Mouse (Mus musculus) kidney, embryonic 16.5 days (tissue): ENCODE results near the gene 1700025G04Rik. TPM values are rescaled to one million over a fixed set of nuclear protein-coding genes. Genes with fewer than 3 reads are reported as not detected.

ENCODE experiments used
- ATAC-seq: fragments of 200-750 bp; cut with Nextera tagmentation; 2 replicates; pipeline ENCODE4 v1.8.0; 2017; ENCODE audit warnings: moderate TSS enrichment; ENCODE audit not compliant: low FRiP score, low TSS enrichment
- H3K27ac ChIP-seq: fragments of 300-500 bp; sonication (generic); 2 replicates; pipeline ENCODE4 v1.5.1; 2014; ENCODE audit warnings: low read length
- H3K27me3 ChIP-seq: fragments of 300-500 bp; sonication (generic); 2 replicates; pipeline ENCODE4 v1.6.1; 2014; ENCODE audit warnings: low read length, control low read depth, mixed read lengths; ENCODE audit not compliant: insufficient read depth
- H3K36me3 ChIP-seq: fragments of 300-500 bp; sonication (generic); 2 replicates; pipeline ENCODE4 v1.6.1; 2014; ENCODE audit warnings: low read length, control low read depth, mixed read lengths; ENCODE audit not compliant: insufficient read depth
- H3K4me1 ChIP-seq: fragments of 300-500 bp; sonication (generic); 2 replicates; pipeline ENCODE4 v1.6.1; 2014; ENCODE audit warnings: low read length, control low read depth, mixed read lengths; ENCODE audit not compliant: insufficient read depth
- H3K4me2 ChIP-seq: fragments of 300-500 bp; sonication (generic); replicated peaks from 2 replicates; pipeline ENCODE4 v1.6.1; 2014; ENCODE audit warnings: low read depth, low read length
- H3K4me3 ChIP-seq: fragments of 300-500 bp; sonication (generic); 2 replicates; pipeline ENCODE4 v1.5.1; 2014; ENCODE audit warnings: mild to moderate bottlenecking, low read length
- H3K9ac ChIP-seq: fragments of 300-500 bp; sonication (generic); replicated peaks from 2 replicates; pipeline ENCODE4 v1.6.1; 2014; ENCODE audit warnings: low read length
- H3K9me3 ChIP-seq: fragments of 300-500 bp; sonication (generic); 2 replicates; pipeline ENCODE4 v1.6.1; 2016; ENCODE audit warnings: low read length, control low read depth
- WGBS: fragments of 180-500 bp; shearing (Covaris S2); extraction: QIAGEN DNeasy Blood & Tissue Kit; methylation state at CpG from one replicate; pipeline ENCODE4 v1.1.7; 2014; 5-methylcytosine and 5-hydroxymethylcytosine counted together
- polyA plus RNA-seq: library from polyadenylated mRNA; unstranded; fragments of >200 nt; fragmentation: Nextera tagmentation; extraction: Ambion mirVana; gene quantifications from 2 replicates; pipeline ENCODE4 v1.2.1, GENCODE M21; 2015

Gene 1700025G04Rik
- polyA plus RNA-seq, 1 experiment from 2014 or later, result 15.4 TPM

DNA sequence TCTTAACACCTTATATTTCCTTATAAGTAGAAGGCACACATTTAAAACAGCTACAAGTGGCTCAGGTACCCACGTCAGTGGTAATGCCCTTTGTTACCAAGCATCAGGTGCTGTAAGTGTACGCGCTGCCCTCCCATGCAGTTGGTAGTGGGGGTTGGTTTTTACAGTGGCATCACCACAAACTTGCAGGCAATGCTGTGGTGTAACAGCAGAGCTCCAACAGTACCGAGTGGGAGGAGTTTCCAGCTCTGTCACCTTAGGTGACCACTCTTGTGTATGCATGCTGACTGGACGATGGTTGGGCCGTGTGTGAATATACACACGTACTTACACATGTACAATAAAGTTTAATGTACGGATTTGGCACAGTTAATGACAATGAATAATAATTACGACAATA is 175.4 kb downstream of the 1700025G04Rik start:
- ATAC-seq, result no peak
- 94% methylated on average over 9 of the region's 9 CpGs for WGBS
- Histone ChIP-seq H3K36me3 (no peaks in the 10 kb centered on the region), H3K27ac (no peak overlapping the region), H3K4me2 (no peak overlapping the region), H3K9me3 (no peaks in the 10 kb centered on the region), H3K4me1 (peaks cover 9% of the 10 kb centered on the region), H3K27me3 (no peaks in the 10 kb centered on the region), H3K4me3 (no peak overlapping the region), H3K9ac (no peak overlapping the region)

DNA sequence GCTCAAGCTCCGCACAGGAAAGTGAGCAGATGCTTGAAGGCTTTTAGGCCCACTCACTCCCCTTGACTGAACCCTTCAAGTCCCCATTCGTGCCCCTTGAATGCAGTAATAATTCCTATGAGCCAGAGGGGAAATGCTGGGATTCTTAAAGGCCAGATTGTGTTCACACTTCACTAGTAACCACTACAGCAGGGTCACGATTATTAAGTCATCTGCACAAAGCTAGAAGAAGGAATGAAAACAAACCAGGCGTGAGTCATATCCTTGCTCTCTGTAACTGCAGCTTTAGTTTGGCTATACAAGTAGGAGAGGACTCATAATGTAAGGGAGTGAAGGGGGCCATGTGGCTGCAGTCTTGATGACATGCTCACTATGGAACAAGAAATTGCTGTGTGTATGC is 182.9 kb downstream of the 1700025G04Rik start:
- peaks cover 4% of the 10 kb centered on the region; the same call in 1 of the 2 replicates for H3K36me3 ChIP-seq
- no peak overlapping the region for H3K9ac ChIP-seq
- ATAC-seq, result no peak
- H3K9me3 ChIP-seq, result no peaks in the 10 kb centered on the region
- no peaks in the 10 kb centered on the region for H3K27me3 ChIP-seq
- no peaks in the 10 kb centered on the region for H3K4me1 ChIP-seq
- no peak overlapping the region for H3K4me3 ChIP-seq
- WGBS, result 67% methylated on average over 4 of the region's 4 CpGs
- H3K4me2 ChIP-seq, result no peak overlapping the region
- no peak overlapping the region for H3K27ac ChIP-seq

DNA sequence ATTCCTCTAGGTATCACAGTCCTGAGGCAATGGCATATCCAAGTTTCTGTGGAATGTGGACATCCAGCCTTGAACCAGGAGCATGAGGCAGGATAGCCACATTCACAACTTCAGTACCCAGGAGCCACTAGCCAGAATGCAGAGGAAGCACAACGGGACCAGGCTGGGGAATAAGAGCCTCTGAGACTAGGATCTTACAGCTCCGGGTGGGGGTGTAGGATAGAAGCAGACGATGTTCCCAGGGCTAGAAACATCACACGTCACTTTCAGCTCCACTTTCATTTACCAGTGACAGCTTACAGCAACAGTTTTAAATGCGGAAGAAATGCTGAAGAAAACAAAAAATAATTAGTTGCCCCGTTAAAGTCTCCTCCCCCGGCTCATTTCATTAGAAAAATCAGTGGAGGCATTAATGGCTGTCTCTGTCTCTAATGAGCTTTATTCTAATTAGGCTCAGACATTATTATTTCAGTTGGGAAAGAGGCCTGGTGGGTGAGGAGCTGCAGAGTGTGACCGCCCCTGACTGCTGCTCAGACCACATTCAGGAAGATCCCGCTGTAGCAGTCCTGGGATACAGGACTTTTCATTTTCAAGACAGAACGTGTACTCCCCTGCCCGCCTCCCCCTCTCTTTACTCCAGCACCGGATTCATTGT is 189.1 kb downstream of the 1700025G04Rik start:
- no peaks in the 10 kb centered on the region for H3K27me3 ChIP-seq
- H3K4me1 ChIP-seq, result 0 out of 2 replicates have a peak, but pooled peaks cover 4% of the 10 kb centered on the region
- no peak overlapping the region for H3K4me3 ChIP-seq
- H3K9ac ChIP-seq, result no peak overlapping the region
- 51% methylated on average over 12 of the region's 12 CpGs for WGBS
- H3K9me3 ChIP-seq, result no peaks in the 10 kb centered on the region
- ATAC-seq, result peak; percentile 61; the same call in 1 of the 2 replicates
- H3K4me2 ChIP-seq, result no peak overlapping the region
- H3K36me3 ChIP-seq, result no peaks in the 10 kb centered on the region
- H3K27ac ChIP-seq, result no peak overlapping the region

DNA sequence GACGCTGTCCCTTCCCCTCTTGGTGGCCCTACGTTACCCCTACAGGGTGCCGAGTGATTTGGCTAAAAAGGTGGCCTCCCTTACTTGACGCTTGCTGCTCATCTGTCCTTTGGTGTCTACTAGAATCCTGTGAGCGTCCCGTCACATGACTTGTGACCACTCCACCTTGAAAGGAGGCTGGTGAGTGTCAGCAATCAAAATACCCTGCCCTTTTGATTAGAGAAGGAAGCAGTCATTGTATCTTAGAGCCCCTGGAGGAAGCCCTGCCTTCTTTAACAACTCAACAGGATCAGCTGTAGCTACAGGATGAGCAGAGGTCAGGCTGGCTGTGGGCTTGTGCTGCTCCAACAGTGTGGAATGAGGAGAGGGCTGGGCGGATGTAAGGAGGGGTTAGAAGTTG is 190.0 kb downstream of the 1700025G04Rik start:
- WGBS, result 82% methylated on average over 7 of the region's 7 CpGs
- no peak for ATAC-seq

DNA sequence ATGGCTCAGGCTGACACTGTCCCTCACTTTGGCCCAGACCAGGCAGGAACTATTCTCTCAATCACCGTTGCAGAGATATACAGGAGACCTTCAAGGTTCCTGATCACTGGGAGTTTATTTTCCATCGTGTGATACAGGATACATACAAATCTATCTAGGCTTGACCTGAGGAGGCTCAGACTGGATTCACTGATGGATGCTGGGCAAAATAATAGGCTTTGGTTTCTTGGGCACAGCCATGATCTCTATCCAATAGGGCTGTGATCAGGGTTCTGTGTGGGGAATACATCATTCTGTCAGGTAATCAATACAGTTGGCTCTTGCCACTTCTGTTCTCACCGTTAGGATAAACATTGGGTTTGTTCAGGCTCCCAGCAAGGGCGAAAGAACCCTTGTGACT is 194.5 kb downstream of the 1700025G04Rik start:
- Histone ChIP-seq H3K4me3 (no peak overlapping the region), H3K9me3 (no peaks in the 10 kb centered on the region), H3K27me3 (no peaks in the 10 kb centered on the region), H3K4me1 (no peaks in the 10 kb centered on the region; the same call in 1 of the 2 replicates), H3K9ac (no peak overlapping the region), H3K4me2 (no peak overlapping the region), H3K27ac (no peak overlapping the region), H3K36me3 (no peaks in the 10 kb centered on the region)
- WGBS, result 81% methylated on average over 4 of the region's 4 CpGs
- no peak for ATAC-seq

More for the DNA sequence above, 190.0 kb downstream of the 1700025G04Rik start:
- Histone ChIP-seq H3K4me2 (no peak overlapping the region), H3K9me3 (no peaks in the 10 kb centered on the region), H3K36me3 (no peaks in the 10 kb centered on the region), H3K27me3 (no peaks in the 10 kb centered on the region), H3K9ac (no peak overlapping the region), H3K27ac (no peak overlapping the region), H3K4me3 (no peak overlapping the region), H3K4me1 (0 out of 2 replicates have a peak, but pooled peaks cover 4% of the 10 kb centered on the region)

DNA sequence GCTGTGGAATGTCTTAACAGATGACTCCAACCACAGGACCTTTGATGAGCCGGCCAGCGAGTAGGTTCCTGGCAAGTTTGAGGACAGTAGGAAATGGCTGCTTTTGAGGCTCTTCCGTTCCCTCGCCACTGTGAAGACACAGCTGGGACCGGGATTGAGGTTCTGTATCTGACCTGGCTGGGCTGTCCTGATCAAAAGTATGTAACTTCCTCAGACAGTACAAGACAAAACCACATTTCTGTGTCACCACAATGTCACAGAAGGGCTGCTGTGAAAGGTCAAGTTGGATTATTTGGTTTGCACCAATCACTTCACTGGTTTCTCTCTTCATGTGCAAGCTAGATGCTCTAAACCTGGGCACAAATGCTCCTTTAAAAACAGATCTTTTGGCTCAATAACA is 195.9 kb downstream of the 1700025G04Rik start:
- Histone ChIP-seq H3K9ac (no peak overlapping the region), H3K4me1 (peaks cover 4% of the 10 kb centered on the region), H3K4me3 (no peak overlapping the region), H3K27ac (no peak overlapping the region), H3K27me3 (no peaks in the 10 kb centered on the region), H3K36me3 (no peaks in the 10 kb centered on the region), H3K9me3 (no peaks in the 10 kb centered on the region), H3K4me2 (no peak overlapping the region)
- 81% methylated on average over 5 of the region's 5 CpGs for WGBS
- ATAC-seq, result no peak

DNA sequence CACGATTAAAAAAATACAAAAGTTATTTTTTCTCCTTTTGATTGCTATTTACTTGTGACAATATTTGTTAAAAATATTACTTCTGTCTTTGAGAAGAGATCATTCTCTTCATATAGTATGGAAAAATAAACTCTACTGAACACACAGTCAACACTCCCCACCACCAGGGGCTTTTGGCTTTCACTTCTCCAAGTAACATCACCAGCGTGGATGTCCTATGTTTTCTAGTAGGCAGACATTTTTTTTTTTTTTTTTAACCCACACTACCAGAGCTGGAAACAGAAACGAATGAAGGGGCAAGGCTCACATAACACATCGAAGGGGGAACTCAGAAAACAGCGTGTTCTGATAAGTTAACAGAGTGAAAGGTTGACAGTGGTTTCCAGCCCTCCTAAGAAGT is 197.9 kb downstream of the 1700025G04Rik start:
- Histone ChIP-seq H3K4me1 (peaks cover 10% of the 10 kb centered on the region), H3K9ac (no peak overlapping the region), H3K4me3 (no peak overlapping the region), H3K27me3 (no peaks in the 10 kb centered on the region), H3K27ac (0 out of 2 replicates have a peak overlapping the region, but pooled peaks have one; percentile 59), H3K9me3 (no peaks in the 10 kb centered on the region), H3K36me3 (no peaks in the 10 kb centered on the region), H3K4me2 (no peak overlapping the region)
- ATAC-seq, result no peak
- 84% methylated on average over 5 of the region's 5 CpGs for WGBS

DNA sequence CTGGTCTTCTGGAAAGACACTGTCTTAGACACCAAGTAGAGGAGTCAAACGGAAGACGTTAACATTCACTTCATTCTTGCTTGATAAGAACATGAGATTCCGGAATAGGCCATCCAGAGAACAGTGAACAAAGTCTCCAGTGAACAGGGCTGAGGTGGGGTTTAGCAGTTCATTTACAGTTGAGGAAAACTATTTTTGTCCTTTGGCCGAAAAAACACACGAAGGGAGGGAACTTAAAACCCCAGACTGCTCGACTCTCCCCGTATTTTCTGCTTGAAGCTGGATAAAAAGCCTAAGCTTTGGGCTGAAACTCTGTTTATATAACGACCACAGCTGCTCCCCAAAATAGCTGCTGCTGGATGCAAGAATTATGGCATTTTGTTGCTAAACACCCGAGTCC is 198.7 kb downstream of the 1700025G04Rik start:
- H3K4me2 ChIP-seq, result no peak overlapping the region
- no peaks in the 10 kb centered on the region for H3K9me3 ChIP-seq
- peaks cover 10% of the 10 kb centered on the region for H3K4me1 ChIP-seq
- no peaks in the 10 kb centered on the region for H3K27me3 ChIP-seq
- no peak for ATAC-seq
- peak overlapping the region; percentile 59; the same call in 1 of the 2 replicates for H3K27ac ChIP-seq
- no peaks in the 10 kb centered on the region for H3K36me3 ChIP-seq
- H3K9ac ChIP-seq, result no peak overlapping the region
- H3K4me3 ChIP-seq, result no peak overlapping the region
- WGBS, result 68% methylated on average over 9 of the region's 9 CpGs

DNA sequence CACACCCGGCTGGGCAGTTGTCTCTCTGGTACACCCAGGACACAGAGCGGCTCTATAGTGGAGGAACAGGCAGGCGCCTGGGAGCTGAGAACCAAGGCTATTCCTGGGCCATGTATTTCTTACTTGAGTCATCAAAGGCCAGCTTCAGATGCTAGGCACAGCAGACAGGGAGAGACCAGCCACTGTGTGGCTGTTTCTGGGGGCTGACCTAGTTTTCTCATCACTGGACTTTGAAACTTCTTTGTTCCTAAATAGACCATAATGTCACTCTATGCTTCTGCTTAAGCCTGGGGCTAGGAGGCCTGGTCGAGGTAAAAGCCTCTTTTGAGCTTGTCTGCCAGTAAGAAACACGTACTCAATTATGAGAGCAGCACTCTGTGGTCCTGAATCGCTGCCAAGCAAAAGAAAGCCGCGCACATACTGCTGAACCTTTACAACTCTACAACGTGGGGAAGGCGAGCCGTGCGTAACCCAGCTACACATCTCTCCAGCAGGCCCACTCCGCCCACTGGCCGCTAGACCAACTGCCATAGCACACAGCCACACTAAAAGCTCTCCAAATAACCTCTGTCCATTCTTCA is 199.8 kb downstream of the 1700025G04Rik start:
- H3K4me2 ChIP-seq, result no peak overlapping the region
- no peak overlapping the region for H3K9ac ChIP-seq
- H3K4me1 ChIP-seq, result peaks cover 10% of the 10 kb centered on the region
- peak; percentile 67; the same call in 1 of the 2 replicates for ATAC-seq
- WGBS, result 43% methylated on average over 14 of the region's 14 CpGs
- H3K36me3 ChIP-seq, result no peaks in the 10 kb centered on the region
- peak overlapping the region; percentile 59; the same call in 1 of the 2 replicates for H3K27ac ChIP-seq
- H3K9me3 ChIP-seq, result no peaks in the 10 kb centered on the region
- H3K27me3 ChIP-seq, result no peaks in the 10 kb centered on the region
- H3K4me3 ChIP-seq, result no peak overlapping the region

DNA sequence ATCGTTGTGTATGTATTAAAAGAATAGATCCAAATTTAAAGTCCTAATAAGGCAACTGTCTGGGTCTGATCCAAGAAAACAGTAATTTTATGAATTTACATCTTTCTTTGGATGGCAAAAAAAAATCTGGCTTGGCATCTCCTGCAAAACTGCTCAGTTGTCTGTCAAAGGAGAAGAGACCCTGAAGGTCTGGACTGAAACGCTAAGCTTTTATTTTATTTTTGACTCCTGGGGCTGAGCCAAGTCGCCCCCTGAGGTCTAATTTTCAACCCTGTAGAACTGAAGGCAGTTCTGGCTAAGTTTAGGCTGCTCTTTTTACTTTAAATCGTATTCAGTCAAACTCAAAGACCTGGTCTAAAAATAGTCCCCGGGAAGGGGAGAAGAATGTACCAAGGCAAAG is 202.3 kb downstream of the 1700025G04Rik start:
- WGBS, result 65% methylated on average over 5 of the region's 5 CpGs
- Histone ChIP-seq H3K9me3 (no peaks in the 10 kb centered on the region), H3K4me2 (no peak overlapping the region), H3K27me3 (no peaks in the 10 kb centered on the region), H3K36me3 (no peaks in the 10 kb centered on the region), H3K4me3 (no peak overlapping the region), H3K9ac (no peak overlapping the region), H3K27ac (no peak overlapping the region), H3K4me1 (peaks cover 10% of the 10 kb centered on the region)
- ATAC-seq, result no peak
